Mouse (Mus musculus) megakaryocyte-erythroid progenitor cell, adult 5-6 weeks (primary cell): ENCODE measurements around the gene Ptpn12. TPM values are rescaled to one million over a fixed set of nuclear protein-coding genes. Genes with fewer than 3 reads are reported as not detected.

Source experiments
- total RNA-seq, 2 experiments: library from RNA; stranded (forward) in 1 of 2; stranded (reverse) in 1 of 2; fragments of 200-1000, 215-1000 nt in 1 of 2; fragments of >200 nt in 1 of 2; fragmentation: Nextera tagmentation in 1 of 2; gene quantifications; 2 replicates each; pipeline ENCODE4 v1.2.3; 2014 to 2017

The Ptpn12 gene
- total RNA-seq, 2 experiments from 2014 or later: 35.8 to 61.3 TPM

Other genes with a start within 250 kb of the Ptpn12 start
- 20.2 and 24.6 TPM in 2 replicates for gene Phtf2, start 173.8 kb downstream of the Ptpn12 start, total RNA-seq (2014; fragmentation: Nextera tagmentation)
- 31.2 and 36.4 TPM in 2 replicates for gene Phtf2, start 173.8 kb downstream of the Ptpn12 start, total RNA-seq (2017)
- gene Tmem60, start 173.7 kb downstream of the Ptpn12 start, total RNA-seq (2014; fragmentation: Nextera tagmentation): 21.3 and 29.1 TPM in 2 replicates
- gene Tmem60, start 173.7 kb downstream of the Ptpn12 start, total RNA-seq (2017): 15.4 and 21.5 TPM in 2 replicates
- 30.6 and 43.0 TPM in 2 replicates for gene Rsbn1l, start 99.5 kb downstream of the Ptpn12 start, total RNA-seq (2014; fragmentation: Nextera tagmentation)
- 26.7 and 33.0 TPM in 2 replicates for gene Rsbn1l, start 99.5 kb downstream of the Ptpn12 start, total RNA-seq (2017)
- gene Gsap, start 130.3 kb upstream of the Ptpn12 start, total RNA-seq (2014; fragmentation: Nextera tagmentation): 1.5 and 2.6 TPM in 2 replicates
- 1.1 and 1.3 TPM in 2 replicates for gene Gsap, start 130.3 kb upstream of the Ptpn12 start, total RNA-seq (2017)